Mouse (Mus musculus) intestine, embryonic 15.5 days (tissue): ENCODE results near the gene Gfy. TPM values are rescaled to one million over a fixed set of nuclear protein-coding genes. Genes with fewer than 3 reads are reported as not detected.

Experiments
- ATAC-seq: fragments of 200-750 bp; cut with Nextera tagmentation; 2 replicates; pipeline ENCODE4 v1.8.0; 2017; ENCODE audit warnings: moderate TSS enrichment, moderate library complexity
- H3K27ac ChIP-seq: fragments of 300-500 bp; sonication (generic); 2 replicates; pipeline ENCODE4 v1.5.1; 2015; ENCODE audit warnings: mild to moderate bottlenecking, inconsistent platforms
- H3K27me3 ChIP-seq: fragments of 300-500 bp; sonication (generic); replicated peaks from 2 replicates; pipeline ENCODE4 v1.6.1; 2015; ENCODE audit warnings: inconsistent platforms
- H3K36me3 ChIP-seq: fragments of 300-500 bp; sonication (generic); 2 replicates; pipeline ENCODE4 v1.6.1; 2015; ENCODE audit warnings: inconsistent platforms
- H3K4me1 ChIP-seq: fragments of 300-500 bp; sonication (generic); replicated peaks from 2 replicates; pipeline ENCODE4 v1.6.1; 2015; ENCODE audit warnings: inconsistent platforms
- H3K4me2 ChIP-seq: fragments of 300-500 bp; sonication (generic); replicated peaks from 2 replicates; pipeline ENCODE4 v1.6.1; 2015; ENCODE audit warnings: mild to moderate bottlenecking, inconsistent platforms
- H3K4me3 ChIP-seq: fragments of 300-500 bp; sonication (generic); replicated peaks from 2 replicates; pipeline ENCODE4 v1.5.1; 2015; ENCODE audit warnings: inconsistent platforms
- H3K9ac ChIP-seq: fragments of 300-500 bp; sonication (generic); 2 replicates; pipeline ENCODE4 v1.6.1; 2015; ENCODE audit warnings: inconsistent platforms
- H3K9me3 ChIP-seq: fragments of 300-500 bp; sonication (generic); 2 replicates; pipeline ENCODE4 v1.6.1; 2016; ENCODE audit warnings: inconsistent platforms
- WGBS: fragments of 180-500 bp; shearing (Covaris S2); methylation state at CpG from one replicate; pipeline ENCODE4 v1.1.7; 2015; 5-methylcytosine and 5-hydroxymethylcytosine counted together
- polyA plus RNA-seq: library from polyadenylated mRNA; unstranded; fragments of >200 nt; fragmentation: Nextera tagmentation; extraction: Ambion mirVana; gene quantifications from 2 replicates; pipeline ENCODE4 v1.2.1, GENCODE M21; 2015

Gene Gfy
- not detected in 2 replicates for polyA plus RNA-seq

GRCm38 (mm10) chr7:45179469-45179868 is at the start of gene Gfy:
Gfy (minus strand) TSS chr7:45179569.
- Histone ChIP-seq H3K9ac (no peak within 1 kb of the TSS), H3K36me3 (no peaks in the 10 kb centered on the region), H3K9me3 (no peaks in the 10 kb centered on the region), H3K4me3 (no peak within 1 kb of the TSS), H3K4me2 (no peak within 1 kb of the TSS), H3K27ac (no peak within 1 kb of the TSS), H3K4me1 (peaks cover 20% of the 10 kb centered on the region), H3K27me3 (peaks cover 99% of the 10 kb centered on the region)
- no peak for ATAC-seq
- WGBS = 26% methylated on average over 7 of the region's 7 CpGs

DNA sequence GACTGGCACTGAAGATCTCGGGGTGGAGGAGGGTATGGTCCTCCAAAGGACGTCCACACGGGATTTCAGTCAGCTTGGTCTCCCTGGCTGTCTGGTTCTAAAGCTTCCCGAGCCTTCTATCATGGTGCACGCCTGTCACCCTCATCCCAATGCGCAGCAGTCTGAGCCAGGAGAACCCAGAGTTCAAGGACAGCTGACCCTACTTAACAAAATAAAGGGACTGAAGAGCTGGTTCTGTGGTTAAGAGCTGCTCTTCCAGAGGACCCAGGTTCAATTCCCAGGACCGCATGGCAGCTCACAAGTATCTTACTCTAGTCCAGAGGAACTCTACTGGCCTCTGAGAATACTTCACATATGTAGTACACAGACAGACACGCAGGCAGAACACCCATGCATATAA is 49.7 kb upstream of the Gfy start:
- Histone ChIP-seq H3K4me1 (peaks cover 6% of the 10 kb centered on the region), H3K9ac (no peak overlapping the region), H3K36me3 (peaks cover 27% of the 10 kb centered on the region), H3K27me3 (no peaks in the 10 kb centered on the region), H3K4me3 (no peak overlapping the region), H3K9me3 (no peaks in the 10 kb centered on the region), H3K27ac (no peak overlapping the region), H3K4me2 (no peak overlapping the region)
- ATAC-seq = no peak
- 90% methylated on average over 8 of the region's 8 CpGs for WGBS

GRCm38 (mm10) chr7:45228548-45228947 is 49.2 kb upstream of the Gfy start:
- 95% methylated on average over 18 of the region's 18 CpGs for WGBS
- Histone ChIP-seq H3K4me3 (no peak overlapping the region), H3K9ac (no peak overlapping the region), H3K36me3 (peaks cover 29% of the 10 kb centered on the region), H3K9me3 (no peaks in the 10 kb centered on the region), H3K27me3 (no peaks in the 10 kb centered on the region), H3K4me1 (peaks cover 1% of the 10 kb centered on the region), H3K4me2 (no peak overlapping the region), H3K27ac (no peak overlapping the region)
- no peak for ATAC-seq

DNA sequence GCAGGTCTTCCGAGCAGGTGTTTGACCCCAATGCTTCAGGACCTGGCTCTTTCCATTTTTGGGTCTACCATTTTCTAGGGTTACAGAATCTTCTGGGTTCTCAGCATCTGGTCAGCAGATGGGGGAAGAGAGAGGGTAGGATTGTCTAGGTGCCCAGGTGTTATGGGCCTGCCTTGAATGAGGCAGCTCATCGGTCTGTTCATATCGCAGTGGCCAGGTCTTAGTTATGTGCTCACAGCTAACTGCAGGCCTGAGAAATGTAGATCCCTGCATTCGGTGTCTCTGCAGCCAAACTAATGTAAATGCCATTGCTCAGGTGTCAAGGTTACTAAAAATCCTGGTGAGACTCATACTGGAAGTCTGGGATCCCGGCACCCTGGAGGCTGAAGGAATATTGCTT is 47.1 kb upstream of the Gfy start:
- Histone ChIP-seq H3K4me3 (no peak overlapping the region), H3K9me3 (no peaks in the 10 kb centered on the region), H3K4me2 (no peak overlapping the region), H3K9ac (no peak overlapping the region), H3K4me1 (no peaks in the 10 kb centered on the region), H3K36me3 (peaks cover 40% of the 10 kb centered on the region), H3K27me3 (no peaks in the 10 kb centered on the region), H3K27ac (no peak overlapping the region)
- ATAC-seq = no peak
- WGBS = 94% methylated on average over 5 of the region's 5 CpGs

DNA sequence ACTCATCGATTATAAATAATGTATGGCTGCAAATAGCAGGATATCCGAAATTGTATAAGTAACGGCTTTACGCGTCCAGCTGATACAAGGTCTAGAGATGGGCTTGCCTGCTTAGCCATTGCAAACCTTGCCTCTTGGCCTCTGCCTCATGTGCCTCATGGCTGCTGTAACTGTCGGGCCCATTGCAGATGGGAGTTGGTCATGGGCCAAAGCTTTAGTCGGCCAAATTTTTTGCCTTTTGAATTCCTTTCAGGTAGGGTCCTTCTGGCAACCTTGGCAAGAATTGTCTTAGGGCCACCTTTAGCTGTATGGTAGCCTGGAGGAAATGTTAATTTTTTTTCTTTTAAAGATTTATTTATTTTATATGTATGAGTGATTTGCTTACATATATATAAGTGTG is 45.5 kb upstream of the Gfy start:
- Histone ChIP-seq H3K4me1 (no peaks in the 10 kb centered on the region), H3K4me2 (no peak overlapping the region), H3K36me3 (peaks cover 45% of the 10 kb centered on the region; the same call in 1 of the 2 replicates), H3K27ac (no peak overlapping the region), H3K9ac (no peak overlapping the region), H3K27me3 (no peaks in the 10 kb centered on the region), H3K4me3 (no peak overlapping the region), H3K9me3 (no peaks in the 10 kb centered on the region)
- WGBS = 86% methylated on average over 7 of the region's 7 CpGs
- no peak for ATAC-seq

DNA sequence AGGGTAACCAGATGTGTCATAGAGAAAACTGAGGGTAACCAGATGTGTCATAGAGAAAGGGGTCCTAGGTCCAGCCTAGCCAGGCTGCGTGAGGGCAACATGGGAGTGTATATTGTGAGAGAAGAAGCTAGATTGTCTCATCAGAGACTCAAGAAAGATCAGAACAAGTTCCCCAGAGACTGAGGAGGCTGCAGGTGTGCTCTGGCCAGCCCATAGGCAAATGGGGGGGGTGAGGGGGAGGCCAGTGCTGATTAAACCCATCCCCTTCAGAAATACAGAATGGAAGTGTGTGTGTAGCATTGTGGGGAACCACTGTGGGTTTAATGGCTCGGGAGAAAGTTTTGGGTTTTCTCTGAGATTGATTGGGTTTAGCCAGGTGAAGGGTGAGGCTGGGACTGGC is 42.3 kb upstream of the Gfy start:
- H3K9me3 ChIP-seq = no peaks in the 10 kb centered on the region
- no peak overlapping the region for H3K4me2 ChIP-seq
- no peaks in the 10 kb centered on the region for H3K27me3 ChIP-seq
- no peak for ATAC-seq
- H3K4me1 ChIP-seq = peaks cover 16% of the 10 kb centered on the region
- H3K36me3 ChIP-seq = peaks cover 34% of the 10 kb centered on the region; the same call in 1 of the 2 replicates
- no peak overlapping the region for H3K27ac ChIP-seq
- no peak overlapping the region for H3K9ac ChIP-seq
- 73% methylated on average over 2 of the region's 2 CpGs for whole genome bisulfite sequencing
- no peak overlapping the region for H3K4me3 ChIP-seq

DNA sequence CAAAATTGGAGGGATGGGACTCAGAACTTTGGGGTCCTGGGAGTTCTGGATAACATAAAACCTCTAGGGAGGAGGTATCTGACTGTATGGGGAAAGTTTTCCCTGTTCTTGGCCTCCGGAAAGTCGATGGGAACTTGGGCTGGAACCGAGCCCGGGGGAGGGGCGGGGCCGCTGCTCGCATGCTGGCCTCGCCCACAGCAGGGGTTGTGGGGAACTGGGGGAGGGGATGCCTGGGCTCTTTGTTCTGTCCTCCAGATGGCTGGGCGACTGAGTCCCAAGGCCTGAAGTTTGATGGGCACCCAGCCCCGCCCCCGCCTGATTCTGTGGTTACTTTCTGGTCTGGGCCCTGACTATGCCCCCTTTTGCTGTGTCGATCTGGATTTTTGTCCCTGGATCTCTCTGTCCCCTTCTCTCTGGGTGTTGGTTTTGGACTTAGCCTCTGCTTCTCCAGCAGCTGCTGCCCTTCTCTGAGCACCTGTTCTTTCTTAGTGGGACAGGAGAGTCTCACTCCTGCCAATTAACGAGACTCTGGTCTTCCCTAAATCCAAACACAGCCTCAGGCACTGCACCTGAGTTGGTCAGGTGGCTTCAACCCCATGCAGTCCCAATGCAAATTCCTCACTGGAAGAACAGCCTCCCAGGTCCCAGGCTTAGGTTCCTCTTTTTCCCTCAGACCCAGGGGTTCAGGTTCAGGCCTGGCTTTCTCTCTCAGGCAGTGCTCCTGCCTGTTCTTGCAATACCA is 37.2 kb upstream of the Gfy start:
- peak; percentile 85 for ATAC-seq
- H3K4me2 ChIP-seq = peak overlapping the region; percentile 84
- peak overlapping the region; percentile 94 for H3K9ac ChIP-seq
- H3K27me3 ChIP-seq = peaks cover 2% of the 10 kb centered on the region; the same call in 1 of the 2 replicates
- peaks cover 14% of the 10 kb centered on the region; the same call in 1 of the 2 replicates for H3K36me3 ChIP-seq
- peak overlapping the region; percentile 73 for H3K4me3 ChIP-seq
- H3K9me3 ChIP-seq = no peaks in the 10 kb centered on the region
- peak overlapping the region; percentile 89 for H3K27ac ChIP-seq
- WGBS = 2% methylated on average over 13 of the region's 13 CpGs
- H3K4me1 ChIP-seq = peaks cover 19% of the 10 kb centered on the region

DNA sequence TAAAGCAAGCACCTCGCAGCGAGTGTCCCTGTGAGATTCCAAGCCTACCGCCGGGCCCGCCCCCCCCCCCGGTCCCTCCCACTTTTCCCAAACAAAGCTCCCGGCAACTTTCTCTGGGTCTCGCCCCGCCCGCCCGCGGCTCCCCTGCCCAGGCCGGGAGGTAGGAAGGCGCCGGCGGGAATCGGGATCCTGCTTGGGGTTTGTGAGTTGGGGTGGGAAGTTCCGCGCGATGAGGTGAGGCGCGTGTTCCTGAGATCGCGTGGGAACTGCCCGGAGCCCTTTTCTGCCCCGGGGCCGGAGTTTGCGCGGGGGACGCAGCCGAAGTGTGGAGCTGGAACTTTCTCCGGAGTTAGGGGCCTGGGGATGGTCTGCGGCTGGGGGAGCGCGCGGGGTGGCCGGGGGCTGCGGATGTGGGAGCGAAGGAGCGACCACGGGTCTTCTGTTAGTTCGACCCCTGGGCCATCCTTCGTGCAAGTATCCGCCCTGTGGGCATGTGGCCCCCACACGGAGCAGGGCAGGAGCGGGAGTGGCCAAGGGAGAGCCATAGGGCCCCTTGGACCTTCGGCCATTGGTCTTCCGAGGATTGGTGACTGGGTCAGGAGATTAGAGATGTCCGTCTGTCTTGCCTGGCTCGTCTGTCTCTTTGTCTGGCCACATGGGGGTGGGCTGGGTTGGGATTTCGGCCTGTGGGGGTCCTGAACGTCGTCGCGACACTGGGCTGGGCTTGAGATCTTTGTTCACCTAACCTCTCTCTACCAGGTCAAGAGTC is 36.5 kb upstream of the Gfy start, which contains the start of gene Tead2:
Gene Tead2 (plus strand): TSS at position 81 of the 769 bp plus-strand sequence.
- 1% methylated on average over 54 of the region's 55 CpGs for WGBS
- Histone ChIP-seq H3K27me3 (peaks cover 10% of the 10 kb centered on the region), H3K36me3 (peaks cover 10% of the 10 kb centered on the region; the same call in 1 of the 2 replicates), H3K4me3 (peak within 1 kb of the TSS; percentile 73), H3K9me3 (no peaks in the 10 kb centered on the region), H3K27ac (peak within 1 kb of the TSS; percentile 89), H3K4me2 (peak within 1 kb of the TSS; percentile 84), H3K9ac (peak within 1 kb of the TSS; percentile 94), H3K4me1 (peaks cover 22% of the 10 kb centered on the region)
- peak; percentile 67 for ATAC-seq

- Histone ChIP-seq H3K9ac (no peak overlapping the region), H3K4me1 (peaks cover 19% of the 10 kb centered on the region), H3K4me2 (no peak overlapping the region), H3K9me3 (no peaks in the 10 kb centered on the region), H3K4me3 (no peak overlapping the region), H3K27me3 (peaks cover 10% of the 10 kb centered on the region), H3K27ac (no peak overlapping the region), H3K36me3 (no peaks in the 10 kb centered on the region)
- 67% methylated on average over 5 of the region's 5 CpGs for WGBS
- ATAC-seq = no peak
These were observed 34.3 kb upstream of the Gfy start for GRCm38 (mm10) chr7:45213708-45214107.

GRCm38 (mm10) chr7:45212356-45212755 is 33.0 kb upstream of the Gfy start:
- Histone ChIP-seq H3K27ac (no peak overlapping the region), H3K9ac (no peak overlapping the region), H3K9me3 (no peaks in the 10 kb centered on the region), H3K27me3 (peaks cover 10% of the 10 kb centered on the region), H3K4me3 (no peak overlapping the region), H3K4me1 (peaks cover 11% of the 10 kb centered on the region), H3K4me2 (no peak overlapping the region), H3K36me3 (no peaks in the 10 kb centered on the region)
- ATAC-seq = no peak
- WGBS = 74% methylated on average over 7 of the region's 7 CpGs

- no peak for ATAC-seq
- peak within 1 kb of the TSS; percentile 41 for H3K4me2 ChIP-seq
- 4% methylated on average over 17 of the region's 17 CpGs for WGBS
- no peak within 1 kb of the TSS for H3K27ac ChIP-seq
- peaks cover 6% of the 10 kb centered on the region for H3K4me1 ChIP-seq
- no peaks in the 10 kb centered on the region for H3K36me3 ChIP-seq
- no peak within 1 kb of the TSS; the same call in 1 of the 2 replicates for H3K4me3 ChIP-seq
- peaks cover 10% of the 10 kb centered on the region for H3K27me3 ChIP-seq
- H3K9me3 ChIP-seq = no peaks in the 10 kb centered on the region
- H3K9ac ChIP-seq = no peak within 1 kb of the TSS
These were observed 32.5 kb upstream of the Gfy start, which contains the start of gene Dkkl1 for GRCm38 (mm10) chr7:45211851-45212251. Dkkl1 (minus strand) TSS chr7:45212147.

GRCm38 (mm10) chr7:45211070-45211469 is 31.7 kb upstream of the Gfy start:
- H3K4me3 ChIP-seq = no peak overlapping the region
- H3K4me2 ChIP-seq = no peak overlapping the region
- no peak overlapping the region for H3K27ac ChIP-seq
- WGBS = 58% methylated on average over 10 of the region's 10 CpGs
- peaks cover 10% of the 10 kb centered on the region for H3K27me3 ChIP-seq
- H3K9me3 ChIP-seq = no peaks in the 10 kb centered on the region
- no peak for ATAC-seq
- H3K36me3 ChIP-seq = no peaks in the 10 kb centered on the region
- H3K9ac ChIP-seq = no peak overlapping the region
- peaks cover 6% of the 10 kb centered on the region; the same call in 1 of the 2 replicates for H3K4me1 ChIP-seq
